Mouse (Mus musculus): Measurements from ENCODE around the gene Banf2.

The Banf2 gene

DNA sequence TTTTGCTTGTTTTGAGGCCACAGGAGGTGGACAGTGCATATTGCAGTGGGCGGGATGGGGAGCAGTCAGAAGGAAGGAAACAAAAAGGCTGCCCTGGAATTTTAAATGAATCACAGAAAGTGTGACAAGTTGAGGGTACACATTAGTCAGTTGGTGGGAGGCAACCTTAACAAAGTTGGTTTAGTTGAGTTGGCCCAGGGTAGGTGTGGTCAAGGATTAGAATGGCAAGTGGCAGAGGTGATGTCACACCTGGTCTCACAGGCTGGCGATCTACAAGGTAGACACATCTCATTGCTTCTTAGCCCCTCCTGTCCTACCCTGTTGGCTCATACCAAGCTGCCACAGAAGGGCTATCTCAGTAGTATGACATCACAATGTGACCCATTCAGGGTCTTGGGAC lies at the start of gene Banf2:
TSS of gene Banf2 (plus strand) at position 396 of the 400 bp plus-strand sequence.
- no peak for DNase-seq (ENCODE audit: low spot score in 2 of 2)

DNA sequence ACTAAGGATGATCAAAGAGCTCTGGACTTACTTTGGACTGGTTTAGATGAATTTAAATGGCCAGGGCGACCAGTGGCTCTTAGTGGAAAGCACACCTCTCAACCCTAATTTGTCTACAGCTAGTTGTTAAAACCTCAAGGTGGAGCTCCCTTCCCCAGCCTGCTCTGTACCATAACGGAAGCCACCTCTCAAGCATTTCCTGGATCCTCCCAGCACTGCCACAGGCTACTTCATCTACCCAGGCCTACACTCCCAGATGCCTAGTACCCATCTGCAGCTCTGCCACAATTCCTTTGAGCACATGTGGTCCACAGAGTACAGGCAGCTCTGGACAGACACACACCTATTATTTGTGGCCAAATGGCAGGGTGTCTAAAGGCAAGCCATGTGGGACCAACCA lies 49.4 kb upstream of the Banf2 start:
- no peak for DNase-seq (ENCODE audit: low spot score in 2 of 2)

DNA sequence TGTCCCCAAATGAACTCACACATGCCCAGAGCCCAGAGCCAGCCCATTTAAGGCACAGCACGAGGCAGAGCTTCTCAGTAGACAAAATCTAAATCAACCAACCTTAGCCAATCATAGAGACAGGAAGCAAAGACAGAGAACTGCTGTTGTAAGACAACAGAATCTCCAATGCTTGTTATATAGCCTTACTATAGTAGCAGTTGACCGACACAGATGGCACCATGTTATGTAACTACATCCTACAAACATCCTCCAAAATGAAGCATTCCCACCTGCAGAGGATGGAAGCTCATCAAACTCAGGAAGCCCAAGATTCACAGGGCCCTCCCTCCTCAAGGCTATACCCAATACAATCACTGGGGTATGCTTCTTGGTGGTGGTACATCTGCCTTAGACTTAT lies 45.4 kb upstream of the Banf2 start:
- DNase-seq (ENCODE audit: low spot score in 2 of 2): no peak

DNA sequence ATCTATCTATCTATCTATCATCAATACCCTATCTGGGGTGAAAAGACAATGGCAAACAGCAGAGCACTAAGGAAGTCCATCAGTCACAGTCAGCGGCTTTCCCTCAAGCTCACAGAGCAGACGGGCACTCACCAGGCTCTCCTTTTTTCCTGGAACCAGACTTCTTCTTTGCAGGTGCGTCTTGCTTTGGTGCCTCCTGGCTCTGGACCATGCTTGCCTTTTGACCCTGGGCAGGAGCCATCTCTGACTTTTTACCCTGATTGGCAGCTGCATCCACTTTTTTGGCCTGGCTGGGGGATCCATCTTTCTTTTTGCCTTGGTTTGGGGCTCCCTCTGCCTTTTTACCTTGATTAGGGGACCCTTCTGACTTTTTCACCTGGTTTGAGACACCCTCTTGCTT lies 44.8 kb upstream of the Banf2 start:
- no peak for DNase-seq (ENCODE audit: low spot score in 2 of 2)

DNA sequence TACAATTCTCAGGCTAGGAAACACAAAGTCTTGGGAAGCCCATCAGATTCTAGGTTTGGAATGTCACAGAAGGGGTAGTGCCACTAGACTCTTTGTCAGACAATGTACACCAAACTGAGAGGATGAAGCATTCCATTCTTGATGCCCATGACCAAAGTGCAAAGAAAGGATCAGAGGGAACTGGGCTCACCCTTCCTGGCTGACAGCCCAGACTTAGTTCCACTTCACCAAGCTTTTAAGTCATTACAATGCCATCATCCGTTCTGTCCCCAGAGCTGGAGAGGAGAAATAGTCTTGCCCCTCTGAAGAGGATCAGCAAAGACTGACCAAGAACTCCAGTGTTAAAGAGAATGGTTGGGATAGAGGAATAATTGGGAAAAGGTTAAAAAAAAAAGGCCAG lies 41.9 kb upstream of the Banf2 start:
- no peak for DNase-seq (ENCODE audit: low spot score in 2 of 2)

DNA sequence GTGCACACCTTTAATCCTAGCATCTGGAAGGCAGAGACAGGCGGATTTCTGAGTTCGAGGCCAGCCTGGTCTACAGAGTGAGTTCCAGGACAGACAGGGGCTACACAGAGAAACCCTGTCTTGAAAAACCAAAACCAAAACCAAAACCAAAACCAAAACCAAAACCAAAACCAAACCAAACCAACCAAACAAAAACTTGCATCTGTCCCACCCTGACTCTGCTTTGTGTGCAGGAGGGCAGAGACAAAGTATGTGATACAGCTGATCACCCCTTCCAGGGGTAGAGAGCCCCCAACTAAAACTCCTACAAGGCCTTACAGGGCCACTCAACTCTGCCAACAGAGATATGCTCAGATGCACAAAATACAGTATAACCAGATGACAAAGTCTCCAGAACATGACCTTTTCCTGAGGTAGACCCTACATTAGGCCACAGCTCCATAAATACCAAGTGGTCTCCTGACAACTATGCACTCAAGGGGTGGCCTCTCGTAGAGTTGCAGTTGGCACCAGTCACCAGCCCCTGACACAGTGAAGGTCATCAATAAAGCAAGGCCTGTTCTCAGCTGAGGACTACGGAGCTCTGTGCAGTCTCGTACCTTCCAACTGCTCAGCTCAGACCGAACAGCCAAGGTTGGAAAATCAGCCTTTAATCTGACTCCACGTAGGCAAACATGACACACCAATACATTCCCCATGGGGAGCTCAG lies 40.7 kb upstream of the Banf2 start:
- no peak for DNase-seq (ENCODE audit: low spot score in 2 of 2)

DNA sequence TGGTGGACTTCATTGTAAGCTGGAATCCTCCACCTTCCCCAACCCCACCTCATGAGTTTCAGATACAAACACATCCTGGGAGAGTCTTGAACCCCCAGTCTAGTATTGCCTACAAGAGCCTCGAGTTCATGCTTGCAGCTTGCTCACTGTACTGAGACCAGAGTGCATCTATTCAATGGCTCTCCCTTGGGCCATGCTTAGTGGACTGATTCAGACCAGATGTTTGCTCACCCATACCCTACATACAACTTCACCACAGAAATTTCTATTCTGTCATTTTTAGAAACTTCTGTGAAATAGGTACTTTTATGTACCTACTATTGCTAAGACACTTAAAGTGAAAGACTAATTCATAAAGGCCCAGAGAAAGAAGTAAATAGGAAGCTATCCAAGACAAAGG lies 39.9 kb upstream of the Banf2 start:
- no peak for DNase-seq (ENCODE audit: low spot score in 2 of 2)

DNA sequence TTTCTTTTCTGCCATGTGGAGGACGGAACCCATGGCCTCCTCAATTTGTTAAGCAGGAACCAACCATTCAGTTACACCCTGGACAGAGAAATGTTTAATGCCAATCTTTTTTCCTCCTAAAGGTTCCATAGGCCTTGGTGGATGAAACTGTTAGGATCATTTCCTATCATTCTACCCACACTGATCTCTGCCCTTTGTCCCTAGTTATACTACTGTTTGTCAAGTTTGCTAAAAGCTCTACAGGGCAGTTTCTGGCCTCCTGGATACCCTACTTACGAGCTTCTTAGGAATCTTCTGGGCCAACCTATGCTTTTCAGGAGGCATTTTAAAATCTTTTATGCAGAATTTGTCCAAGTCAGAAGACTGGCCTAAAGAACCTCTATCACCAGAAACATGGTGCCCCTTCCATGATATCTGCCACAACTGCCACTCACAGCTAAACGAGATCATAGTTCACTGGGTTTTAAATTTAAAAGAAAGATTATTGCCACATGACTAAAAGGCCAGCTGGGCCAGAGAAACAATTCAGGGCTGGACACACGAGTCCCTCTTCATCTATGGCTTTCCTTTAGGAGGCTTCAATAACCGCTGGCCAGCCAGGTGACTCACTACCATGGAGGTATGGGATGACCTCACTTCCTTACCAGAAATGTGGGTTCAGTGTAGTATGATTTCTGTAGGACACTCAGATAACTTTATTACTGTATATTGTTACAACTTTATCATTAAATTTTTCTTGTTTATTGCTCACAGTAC lies 30.5 kb upstream of the Banf2 start:
- no peak for DNase-seq (ENCODE audit: low spot score in 2 of 2)

DNA sequence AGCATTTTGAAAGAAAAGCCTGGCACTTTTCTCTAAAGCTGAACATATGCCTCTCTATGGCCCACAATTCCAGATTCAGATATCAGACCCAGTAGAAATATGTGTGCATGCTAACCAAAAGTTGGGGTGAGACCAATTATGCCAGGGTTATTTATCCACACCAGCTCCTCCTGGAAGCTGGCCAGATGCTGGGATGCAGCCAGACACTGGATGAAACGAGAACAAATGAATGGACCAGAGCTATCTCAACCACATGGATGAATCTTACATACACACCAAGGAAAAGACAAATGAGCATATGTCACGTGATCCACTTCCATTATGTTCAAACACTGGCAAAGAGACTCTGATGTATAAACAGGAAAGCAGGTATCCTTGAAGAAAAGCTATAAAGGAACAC lies 29.3 kb upstream of the Banf2 start:
- no peak for DNase-seq (ENCODE audit: low spot score in 2 of 2)

DNA sequence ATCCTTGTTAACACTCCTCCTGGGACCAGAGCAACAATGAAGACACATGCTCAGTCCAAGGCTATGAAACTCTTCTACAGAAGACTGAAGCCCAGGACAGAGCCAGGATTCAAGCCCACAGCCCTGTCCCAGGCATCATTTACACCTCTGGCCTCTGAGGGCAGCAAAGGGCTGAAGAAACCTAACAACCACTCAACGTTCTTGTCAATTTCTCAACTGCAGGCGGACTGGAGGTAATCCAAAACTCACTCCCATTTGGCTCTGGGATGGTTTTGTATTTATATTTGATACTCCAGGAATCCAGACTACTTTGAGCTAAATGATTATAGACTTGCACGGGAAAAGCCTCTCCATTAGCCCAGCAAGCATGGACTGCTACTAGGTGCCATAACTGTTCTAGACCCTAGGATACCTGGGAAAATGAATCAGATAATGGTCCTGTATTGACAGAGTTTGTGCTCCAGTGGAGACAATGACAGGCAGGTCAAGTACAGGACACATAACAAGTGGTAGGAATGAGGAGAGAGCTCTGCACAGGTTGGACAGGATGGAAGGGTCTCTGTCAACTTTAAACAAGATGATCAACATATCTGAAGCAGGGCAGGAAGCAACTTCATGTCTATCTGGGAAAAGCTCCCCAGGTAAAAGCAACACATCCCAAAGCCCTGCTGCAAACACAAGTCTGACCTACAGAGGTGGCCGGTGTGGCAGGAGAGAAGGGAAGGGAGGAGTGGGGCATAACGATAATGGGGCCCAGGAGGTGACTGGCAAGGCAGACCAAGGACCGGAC lies 27.5 kb upstream of the Banf2 start:
- DNase-seq (ENCODE audit: low spot score in 2 of 2): no peak

DNA sequence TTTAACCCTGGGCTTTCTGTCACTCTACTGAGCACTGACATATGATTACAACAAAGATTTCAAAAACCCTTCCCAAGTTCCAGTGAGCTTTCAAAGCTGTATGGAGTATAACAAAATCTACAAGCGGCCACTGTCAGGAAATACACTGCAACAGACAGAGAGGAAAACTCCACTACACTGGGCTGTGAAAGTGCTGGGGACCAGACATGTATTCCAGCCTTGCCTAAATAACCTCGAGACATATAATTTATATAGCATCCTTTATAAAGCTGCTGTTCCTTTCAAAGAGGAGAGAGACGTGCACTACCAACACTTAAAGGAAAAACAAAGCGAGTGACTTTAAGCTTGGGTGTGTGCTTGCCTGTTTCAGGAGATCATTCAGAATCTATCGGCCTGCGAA lies 26.2 kb upstream of the Banf2 start:
- no peak for DNase-seq (ENCODE audit: low spot score in 2 of 2)

DNA sequence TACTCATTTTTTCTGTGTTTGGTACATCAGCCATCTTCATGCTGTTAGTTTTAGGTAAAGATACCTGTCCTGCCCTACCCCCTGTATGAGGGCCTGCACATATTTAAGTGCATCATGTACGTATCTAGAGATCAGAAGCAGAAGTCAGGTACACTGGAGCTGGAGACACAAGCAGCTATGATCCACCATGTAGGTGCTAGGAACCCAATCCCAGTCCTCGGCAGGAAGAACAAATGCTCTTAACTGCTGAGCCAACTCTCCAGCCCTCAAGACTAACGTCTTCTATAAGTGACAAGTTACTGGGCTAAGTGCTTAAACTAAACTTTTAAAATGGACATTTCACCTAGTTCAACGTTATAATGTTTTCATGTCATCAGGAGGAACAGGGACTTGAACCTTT lies 25.6 kb upstream of the Banf2 start:
- DNase-seq (ENCODE audit: low spot score in 2 of 2): no peak

DNA sequence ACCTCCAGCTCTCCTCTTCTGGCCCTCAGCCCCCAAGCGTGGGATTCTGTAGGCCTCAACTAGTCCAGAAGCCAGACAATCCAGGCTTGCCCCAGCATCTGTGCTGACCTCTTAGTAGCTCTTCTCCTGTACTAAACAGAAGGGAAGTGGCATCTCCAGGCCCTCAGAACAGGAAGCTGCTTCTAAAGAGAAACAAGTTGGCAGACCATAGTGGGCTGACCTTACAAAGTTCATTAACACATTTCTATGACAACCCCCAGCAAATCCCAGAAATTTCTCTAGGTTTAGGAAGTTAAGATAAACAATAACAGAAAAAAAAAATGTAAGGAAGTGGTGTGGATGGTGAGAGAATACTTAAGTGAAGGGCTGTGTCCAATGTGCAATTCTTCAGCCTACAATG lies 23.8 kb upstream of the Banf2 start:
- no peak for DNase-seq (ENCODE audit: low spot score in 2 of 2)

DNA sequence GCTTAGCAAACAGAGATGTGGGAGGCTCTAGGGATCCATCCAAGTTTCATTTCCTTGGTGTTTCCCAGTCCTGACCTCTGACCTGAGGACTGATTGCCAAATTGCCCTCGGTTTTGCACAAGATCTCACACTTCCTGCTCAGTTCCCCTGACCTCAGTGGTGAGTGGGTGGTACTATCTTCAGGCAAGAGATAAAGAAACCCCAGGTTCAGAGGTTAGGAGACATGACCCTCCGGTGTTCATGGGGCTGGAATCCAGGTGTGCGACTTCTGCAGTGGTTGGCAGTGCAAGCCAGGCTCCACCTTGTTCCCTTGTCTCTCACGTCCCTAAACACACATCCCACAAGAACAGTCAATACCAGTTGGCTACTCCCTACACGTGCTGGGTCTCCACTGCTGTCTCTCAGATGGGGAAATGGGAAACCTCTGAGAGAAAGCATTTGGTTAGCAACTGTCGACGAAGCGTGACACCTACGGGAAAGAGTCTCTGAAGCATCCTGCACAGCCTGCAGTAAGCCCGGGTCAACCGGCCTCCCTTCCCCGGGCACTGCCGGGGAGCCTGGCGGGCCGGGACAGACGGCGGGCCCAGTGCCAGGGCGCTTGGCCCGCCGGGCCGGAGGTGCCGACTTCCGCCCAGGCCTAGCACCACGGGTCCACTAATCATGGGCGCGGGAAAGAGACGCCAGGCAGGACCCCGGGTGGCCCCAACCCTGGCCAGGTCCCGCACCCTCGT lies 23.1 kb upstream of the Banf2 start:
- DNase-seq (ENCODE audit: low spot score in 2 of 2): no peak

DNA sequence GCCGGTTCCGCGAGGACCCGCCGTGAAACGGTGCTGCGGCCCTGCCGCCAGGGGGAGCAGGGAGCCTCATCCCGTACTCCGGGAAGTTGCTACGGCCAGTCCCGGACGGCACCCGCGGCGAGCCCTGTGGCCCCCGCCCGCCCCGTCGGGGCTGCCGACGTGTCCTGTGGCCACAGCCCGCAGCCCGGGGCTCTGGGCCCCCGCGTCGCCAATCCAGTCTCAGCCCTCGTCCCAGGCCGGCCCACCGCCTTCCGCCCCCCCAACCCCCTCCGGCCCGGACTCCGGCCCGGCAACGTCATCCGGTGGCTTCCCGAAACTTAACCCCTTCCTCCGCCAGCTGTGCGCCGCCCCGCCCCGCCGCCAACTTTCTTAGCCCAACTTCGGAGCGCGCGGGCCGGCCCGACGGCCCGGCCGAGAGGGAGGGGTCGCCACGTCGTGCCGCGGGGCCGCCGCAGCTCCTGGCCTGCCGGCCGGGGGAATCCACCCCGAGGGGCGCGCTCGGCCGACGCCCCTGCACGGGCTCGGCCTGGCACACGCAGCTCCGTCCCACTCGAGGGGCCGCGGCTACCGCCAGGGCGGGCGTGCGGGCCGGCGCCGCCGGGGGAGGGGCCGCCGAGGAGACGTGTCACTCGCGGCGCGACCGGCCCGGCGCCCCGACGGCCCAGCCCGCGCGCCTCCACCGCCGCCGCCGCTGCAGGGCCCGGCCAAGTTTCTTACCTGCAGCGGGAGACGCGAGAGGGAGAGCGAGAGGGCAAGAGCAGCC lies 22.4 kb upstream of the Banf2 start:
- peak; percentile 32 to 40 for DNase-seq (ENCODE audit: low spot score in 2 of 2)

DNA sequence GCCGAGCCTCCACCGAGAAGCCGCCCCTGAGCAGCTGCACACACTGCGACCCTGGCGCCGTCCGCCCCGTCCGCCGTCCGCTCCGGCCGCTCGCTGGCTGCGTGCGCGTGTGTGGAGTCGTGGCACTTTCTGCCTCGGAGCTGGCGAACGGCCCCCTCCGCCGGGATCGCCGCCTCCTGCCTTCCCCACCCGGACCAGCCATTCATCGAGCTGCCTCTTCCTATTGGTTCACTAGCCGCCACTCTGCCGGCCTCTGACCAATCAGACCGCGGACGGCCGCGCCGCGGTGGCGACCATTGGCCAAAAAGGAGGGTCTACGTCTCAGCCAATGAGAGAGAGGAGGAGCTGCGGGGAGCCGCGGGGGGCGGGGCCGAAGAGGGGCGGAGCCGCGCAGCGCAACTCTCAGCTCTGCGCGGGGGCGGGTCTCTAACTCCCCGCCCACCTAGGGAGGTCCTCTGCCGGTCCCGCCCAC lies 21.7 kb upstream of the Banf2 start, which contains the start of gene Rrbp1:
TSS of gene Rrbp1 (minus strand) at position 184 of the 472 bp plus-strand sequence.
- DNase-seq (ENCODE audit: low spot score in 2 of 2): peak; percentile 99

DNA sequence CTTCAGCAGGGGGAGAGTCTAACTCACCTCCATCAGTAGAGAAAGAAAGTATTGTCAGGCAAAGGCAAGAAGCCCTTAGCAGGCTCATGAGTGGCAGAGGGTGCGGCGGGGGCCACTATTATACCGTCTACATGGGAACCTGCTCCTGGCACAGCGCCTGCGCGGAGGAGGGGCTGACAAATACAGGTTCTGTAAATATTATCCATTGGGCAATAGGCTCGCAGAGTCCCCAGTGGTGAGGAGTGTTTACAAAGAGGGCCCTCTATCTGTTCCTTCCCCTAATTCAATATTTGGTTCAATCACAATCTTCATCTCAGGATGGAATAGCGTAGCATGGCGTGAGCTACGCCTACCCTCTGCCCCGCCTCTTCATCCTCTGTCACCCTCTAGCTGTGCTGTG lies 18.8 kb upstream of the Banf2 start:
- DNase-seq (ENCODE audit: low spot score in 2 of 2): no peak

DNA sequence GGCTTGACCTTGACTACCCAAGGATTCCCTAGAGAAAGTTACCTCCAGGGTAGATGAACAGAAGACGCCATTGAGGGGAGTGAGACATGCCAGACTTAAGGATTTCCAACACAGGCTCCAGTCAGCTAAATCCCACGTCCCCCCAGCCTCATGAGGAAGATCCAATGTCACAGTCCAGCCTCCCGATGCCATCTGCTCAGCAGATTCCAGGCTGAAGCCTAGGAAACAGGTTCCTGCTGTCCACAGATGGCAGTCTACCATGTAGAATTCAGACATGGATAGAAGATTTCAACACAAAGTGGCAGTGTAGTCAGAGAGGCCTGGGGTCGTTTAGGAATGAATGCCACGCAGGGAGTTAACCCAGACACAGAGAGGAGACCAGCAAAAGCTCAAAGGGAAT lies 18.4 kb upstream of the Banf2 start:
- no peak for DNase-seq (ENCODE audit: low spot score in 2 of 2)

DNA sequence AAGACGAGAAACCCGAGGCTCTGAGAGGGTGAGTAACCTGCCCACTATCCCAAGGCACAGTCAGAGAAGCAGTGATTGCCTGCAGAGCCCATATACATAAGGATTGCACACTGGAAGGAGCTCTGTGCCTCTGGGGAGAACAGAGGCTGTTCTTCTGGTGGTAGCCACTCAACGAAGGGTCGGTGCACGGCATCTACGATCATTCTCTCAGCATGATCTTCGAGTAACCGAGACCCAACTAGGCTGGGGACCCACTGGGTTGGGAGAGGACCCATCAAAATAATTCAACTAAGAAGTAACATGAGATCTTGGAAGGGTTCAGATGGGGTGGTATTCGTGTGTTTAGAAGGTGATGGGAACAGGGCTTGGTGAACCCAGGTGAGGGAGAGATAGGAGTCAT lies 17.0 kb upstream of the Banf2 start:
- DNase-seq (ENCODE audit: low spot score in 2 of 2): no peak

DNA sequence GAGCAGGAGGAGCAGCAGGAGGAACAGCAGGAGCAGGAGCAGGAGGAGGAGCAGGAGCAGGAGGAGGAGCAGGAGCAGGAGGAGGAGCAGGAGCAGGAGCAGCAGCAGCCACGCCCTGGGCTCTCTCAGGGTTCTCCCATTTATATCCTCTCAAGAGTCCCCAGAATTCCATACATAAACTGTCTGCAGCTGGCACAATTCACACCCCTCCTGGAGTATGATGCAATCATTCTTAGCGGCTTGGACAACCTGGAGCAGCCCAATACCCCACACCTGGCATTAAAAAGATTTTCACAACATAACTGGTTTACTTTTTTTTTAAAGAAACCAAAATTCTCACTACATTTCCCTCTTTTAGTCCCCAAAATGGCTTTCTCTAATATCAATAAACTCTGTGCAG lies 12.9 kb upstream of the Banf2 start:
- DNase-seq (ENCODE audit: low spot score in 2 of 2): no peak

DNA sequence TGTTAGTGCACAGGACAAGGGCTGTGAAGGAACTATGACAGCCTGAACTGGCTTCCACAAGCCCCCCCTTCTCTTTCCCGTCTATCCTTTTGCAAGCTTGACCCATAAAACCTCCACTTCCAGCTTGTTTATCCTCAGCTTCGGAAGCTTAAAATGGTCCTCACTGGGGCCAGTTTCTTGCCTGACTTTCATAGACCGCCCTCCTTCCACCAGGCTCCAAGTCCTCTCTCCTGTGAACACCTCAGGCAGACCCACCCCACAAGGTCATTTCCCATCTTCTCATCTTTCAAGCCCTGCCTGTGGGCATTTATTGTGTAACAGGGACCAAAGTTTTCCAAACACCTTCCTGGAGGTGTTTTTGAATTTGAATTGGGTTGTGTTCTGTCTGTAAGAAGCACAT lies 10.4 kb upstream of the Banf2 start:
- DNase-seq (ENCODE audit: low spot score in 2 of 2): no peak
